Mouse (Mus musculus): Measurements from ENCODE around the gene Ugt1a10. TPM values are rescaled to one million over a fixed set of nuclear protein-coding genes. Genes with fewer than 3 reads are reported as not detected.

The Ugt1a10 gene
- polyA plus RNA-seq, 1 experiment = not detected

DNA sequence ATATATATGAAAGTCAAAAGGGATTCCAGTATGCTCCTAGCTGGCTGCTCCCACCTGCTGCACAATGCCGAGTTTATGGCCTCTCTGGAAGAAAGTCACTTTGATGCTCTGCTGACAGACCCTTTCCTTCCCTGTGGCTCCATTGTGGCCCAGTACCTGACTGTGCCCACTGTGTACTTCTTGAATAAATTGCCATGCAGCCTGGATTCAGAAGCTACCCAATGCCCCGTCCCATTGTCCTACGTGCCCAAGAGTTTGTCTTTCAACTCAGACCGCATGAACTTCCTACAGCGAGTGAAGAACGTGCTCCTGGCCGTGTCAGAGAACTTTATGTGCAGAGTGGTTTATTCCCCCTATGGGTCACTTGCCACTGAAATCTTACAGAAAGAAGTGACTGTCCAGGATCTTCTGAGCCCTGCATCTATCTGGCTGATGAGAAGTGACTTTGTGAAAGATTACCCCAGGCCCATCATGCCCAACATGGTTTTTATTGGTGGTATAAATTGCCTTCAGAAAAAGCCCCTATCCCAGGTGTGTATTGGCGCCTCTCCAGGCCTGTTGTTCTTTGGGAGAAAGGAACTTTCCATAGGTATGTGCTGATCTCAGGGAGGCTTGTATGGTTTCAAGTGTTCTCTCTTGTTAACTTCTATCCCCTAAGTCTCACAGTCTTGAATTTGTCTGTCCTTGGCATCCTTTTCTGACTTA is 157.3 kb downstream of the Ugt1a10 start:
- H3K4me3 ChIP-seq (ENCODE audit: insufficient read depth, low read length) = no peak overlapping the region
- no peaks in the 10 kb centered on the region for H3K4me1 ChIP-seq (ENCODE audit: control insufficient read depth, insufficient read depth, low read length)
- no peak for TF ChIP-seq POLR2A (IDR thresholded peaks at IDR 0.05; ENCODE audit: extremely low read depth, insufficient read depth, low read length)
- no peak for TF ChIP-seq CTCF (IDR thresholded peaks at IDR 0.05; ENCODE audit: extremely low read depth, insufficient read depth, low read length)
- H3K27ac ChIP-seq (ENCODE audit: insufficient read depth, low read length) = no peak overlapping the region

DNA sequence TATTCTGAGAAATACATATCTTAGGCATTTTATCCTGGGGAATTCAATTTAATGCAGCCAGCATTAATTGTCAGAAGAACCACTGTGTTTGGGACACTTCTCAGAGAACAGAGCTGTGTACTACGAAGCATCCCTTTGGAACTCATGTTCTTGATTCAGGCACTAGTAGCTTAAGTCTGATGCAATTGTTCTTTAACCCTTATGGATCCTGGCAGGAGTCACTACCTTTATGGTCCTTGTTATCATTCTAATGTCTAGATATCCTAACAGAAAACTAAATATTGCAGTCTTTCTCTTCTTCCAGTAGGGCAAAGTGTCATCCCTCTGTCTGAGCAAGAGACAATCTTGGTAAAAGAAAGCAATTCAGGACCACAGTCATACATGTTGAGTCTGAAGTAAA is 157.9 kb downstream of the Ugt1a10 start:
- Histone ChIP-seq H3K4me1 (ENCODE audit: control insufficient read depth, insufficient read depth, low read length) (no peaks in the 10 kb centered on the region), H3K4me3 (ENCODE audit: insufficient read depth, low read length) (no peak overlapping the region), H3K27ac (ENCODE audit: insufficient read depth, low read length) (no peak overlapping the region)
- TF ChIP-seq CTCF (IDR thresholded peaks at IDR 0.05; ENCODE audit: extremely low read depth, insufficient read depth, low read length) (no peak), POLR2A (IDR thresholded peaks at IDR 0.05; ENCODE audit: extremely low read depth, insufficient read depth, low read length) (no peak)

DNA sequence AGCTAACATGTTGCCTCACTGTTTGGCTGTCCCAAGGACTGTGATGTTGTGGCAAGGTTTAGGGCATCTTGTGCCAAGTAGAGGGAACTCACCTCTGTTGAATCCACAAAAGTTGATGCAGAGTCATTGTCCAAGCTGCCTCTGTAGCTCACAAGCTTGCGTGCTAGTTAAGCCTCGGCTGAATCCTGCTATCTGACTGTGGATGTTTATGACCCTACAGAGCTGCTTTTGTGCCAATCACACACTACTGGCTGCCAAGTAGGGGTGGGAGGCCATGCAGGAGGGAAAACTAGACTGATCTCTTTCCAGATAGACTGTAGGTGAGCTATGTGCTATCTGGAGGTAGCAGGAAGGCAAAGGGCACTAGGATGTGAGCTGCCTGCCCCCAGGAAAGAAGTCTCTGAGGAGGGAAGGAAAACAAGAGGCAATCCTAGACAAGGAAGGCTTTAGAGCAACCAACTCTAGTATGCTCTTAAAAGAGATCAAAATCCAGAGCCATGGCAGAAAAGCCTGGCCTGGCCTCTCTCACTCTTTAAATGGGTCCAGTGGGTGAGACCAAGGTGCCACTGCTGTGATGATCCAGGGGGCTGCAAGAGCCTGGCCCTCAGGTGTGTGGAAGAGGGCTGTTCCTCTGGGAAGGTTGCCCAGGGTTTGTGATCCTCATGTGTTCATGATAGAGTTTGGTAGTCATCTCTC is 158.7 kb downstream of the Ugt1a10 start:
- no peak for TF ChIP-seq POLR2A (IDR thresholded peaks at IDR 0.05; ENCODE audit: extremely low read depth, insufficient read depth, low read length)
- no peak for TF ChIP-seq CTCF (IDR thresholded peaks at IDR 0.05; ENCODE audit: extremely low read depth, insufficient read depth, low read length)
- Histone ChIP-seq H3K4me3 (ENCODE audit: insufficient read depth, low read length) (no peak overlapping the region), H3K27ac (ENCODE audit: insufficient read depth, low read length) (no peak overlapping the region), H3K4me1 (ENCODE audit: control insufficient read depth, insufficient read depth, low read length) (no peaks in the 10 kb centered on the region)

DNA sequence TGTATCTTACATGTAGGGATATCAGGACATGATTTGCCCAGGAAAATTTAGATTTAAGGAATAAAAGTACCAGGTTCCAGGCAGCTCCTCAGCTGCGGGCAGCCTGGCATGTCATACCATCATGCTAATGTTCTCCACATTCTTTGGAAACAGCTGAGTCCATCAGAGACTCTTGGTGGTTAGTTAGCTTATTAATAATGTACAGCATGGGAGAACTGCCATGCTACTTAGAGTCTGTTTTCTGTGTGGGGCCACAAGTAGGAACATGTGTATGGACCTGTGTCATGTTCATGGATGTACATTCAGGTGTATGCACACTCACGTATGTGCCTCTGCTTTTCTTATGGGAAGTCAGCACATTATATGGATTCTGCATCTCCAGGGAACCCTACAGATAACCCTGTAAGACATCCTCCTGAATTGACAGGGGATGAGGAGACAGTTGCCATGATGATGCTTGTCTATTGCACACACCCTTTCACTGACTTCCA is 159.3 kb downstream of the Ugt1a10 start:
- Histone ChIP-seq H3K4me3 (ENCODE audit: insufficient read depth, low read length) (no peak overlapping the region), H3K27ac (ENCODE audit: insufficient read depth, low read length) (no peak overlapping the region), H3K4me1 (ENCODE audit: control insufficient read depth, insufficient read depth, low read length) (no peaks in the 10 kb centered on the region)
- no peak for TF ChIP-seq CTCF (IDR thresholded peaks at IDR 0.05; ENCODE audit: extremely low read depth, insufficient read depth, low read length)
- TF ChIP-seq POLR2A (IDR thresholded peaks at IDR 0.05; ENCODE audit: extremely low read depth, insufficient read depth, low read length) = no peak

DNA sequence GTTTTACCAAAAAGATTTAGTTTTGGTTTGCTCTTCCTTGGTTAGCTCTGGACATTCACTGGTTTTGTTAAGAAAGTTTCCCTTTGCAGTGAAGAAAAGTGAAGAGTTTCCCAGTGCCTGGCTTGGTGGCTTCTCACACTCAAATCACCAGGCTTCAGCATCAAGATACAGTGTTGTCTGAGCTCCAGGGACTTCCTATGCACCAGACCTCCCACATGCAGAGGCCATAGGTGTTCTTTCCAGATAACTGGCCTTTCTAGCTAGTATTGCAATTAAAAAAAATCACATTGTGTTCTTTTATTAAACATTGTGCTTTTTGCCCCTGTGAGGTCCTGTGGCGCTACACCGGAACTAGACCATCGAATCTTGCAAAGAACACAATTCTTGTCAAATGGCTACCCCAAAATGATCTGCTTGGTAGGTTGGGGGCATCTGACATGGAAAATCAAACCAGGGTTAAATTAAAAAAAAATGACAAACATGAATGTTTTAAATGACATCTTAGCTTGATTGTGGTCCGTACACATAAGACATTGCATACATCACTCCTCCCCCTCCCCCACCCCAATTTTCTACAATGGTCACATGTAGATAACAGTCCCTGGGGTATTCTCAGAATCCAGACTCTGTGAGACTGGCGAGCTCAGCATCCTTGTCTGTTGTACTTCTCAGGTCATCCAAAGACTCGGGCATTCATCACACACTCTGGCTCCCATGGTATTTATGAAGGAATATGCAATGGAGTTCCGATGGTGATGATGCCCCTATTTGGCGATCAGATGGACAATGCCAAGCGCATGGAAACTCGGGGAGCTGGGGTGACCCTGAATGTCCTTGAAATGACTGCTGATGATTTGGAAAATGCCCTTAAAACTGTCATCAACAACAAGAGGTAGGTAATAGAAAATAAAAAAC is 160.5 kb downstream of the Ugt1a10 start:
- Histone ChIP-seq H3K4me3 (ENCODE audit: insufficient read depth, low read length) (no peak overlapping the region), H3K27ac (ENCODE audit: insufficient read depth, low read length) (no peak overlapping the region), H3K4me1 (ENCODE audit: control insufficient read depth, insufficient read depth, low read length) (no peaks in the 10 kb centered on the region)
- TF ChIP-seq CTCF (IDR thresholded peaks at IDR 0.05; ENCODE audit: extremely low read depth, insufficient read depth, low read length) = no peak
- TF ChIP-seq POLR2A (IDR thresholded peaks at IDR 0.05; ENCODE audit: extremely low read depth, insufficient read depth, low read length) = no peak

DNA sequence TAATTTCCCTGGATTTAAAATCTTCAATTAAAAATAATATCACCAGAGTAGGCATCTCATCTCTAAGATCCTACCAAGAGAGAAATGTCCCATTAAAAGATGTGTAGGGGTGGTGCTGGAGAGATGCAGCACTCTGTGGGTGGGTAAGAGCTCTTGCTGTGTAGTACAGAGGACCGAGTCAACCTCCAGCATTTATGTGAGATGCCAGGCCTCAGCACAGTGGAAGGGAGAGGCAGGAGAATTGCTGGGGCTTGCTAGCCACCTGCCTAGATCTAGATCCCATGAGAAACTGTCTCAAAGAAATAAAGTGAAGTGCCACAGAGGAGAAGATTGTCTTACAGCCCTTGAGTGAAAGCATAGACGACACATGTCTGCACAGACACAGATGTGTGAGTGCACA is 161.4 kb downstream of the Ugt1a10 start:
- H3K27ac ChIP-seq (ENCODE audit: insufficient read depth, low read length) = no peak overlapping the region
- TF ChIP-seq CTCF (IDR thresholded peaks at IDR 0.05; ENCODE audit: extremely low read depth, insufficient read depth, low read length) = no peak
- no peak for TF ChIP-seq POLR2A (IDR thresholded peaks at IDR 0.05; ENCODE audit: extremely low read depth, insufficient read depth, low read length)
- H3K4me3 ChIP-seq (ENCODE audit: insufficient read depth, low read length) = no peak overlapping the region
- no peaks in the 10 kb centered on the region for H3K4me1 ChIP-seq (ENCODE audit: control insufficient read depth, insufficient read depth, low read length)

DNA sequence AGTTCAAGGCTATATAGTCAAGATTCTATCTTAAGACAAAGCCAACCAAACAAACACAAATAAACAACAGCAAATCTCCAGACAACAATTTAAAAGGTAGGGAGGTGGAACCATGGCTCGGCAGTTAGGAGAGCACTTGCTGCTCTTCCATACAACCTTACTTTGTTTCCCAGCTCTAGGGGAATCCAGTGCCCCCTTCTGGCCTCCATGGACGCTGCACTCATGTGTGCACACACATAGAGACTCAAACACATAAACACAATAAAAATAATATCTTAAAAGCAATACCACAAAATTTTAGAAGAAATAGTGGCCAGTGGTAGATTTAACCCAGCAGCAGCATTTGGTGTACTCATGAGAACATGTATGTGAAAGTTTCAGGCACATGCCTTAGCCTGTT is 162.0 kb downstream of the Ugt1a10 start:
- H3K4me3 ChIP-seq (ENCODE audit: insufficient read depth, low read length) = no peak overlapping the region
- H3K27ac ChIP-seq (ENCODE audit: insufficient read depth, low read length) = no peak overlapping the region
- TF ChIP-seq POLR2A (IDR thresholded peaks at IDR 0.05; ENCODE audit: extremely low read depth, insufficient read depth, low read length) (no peak), CTCF (IDR thresholded peaks at IDR 0.05; ENCODE audit: extremely low read depth, insufficient read depth, low read length) (no peak)
- no peaks in the 10 kb centered on the region for H3K4me1 ChIP-seq (ENCODE audit: control insufficient read depth, insufficient read depth, low read length)

DNA sequence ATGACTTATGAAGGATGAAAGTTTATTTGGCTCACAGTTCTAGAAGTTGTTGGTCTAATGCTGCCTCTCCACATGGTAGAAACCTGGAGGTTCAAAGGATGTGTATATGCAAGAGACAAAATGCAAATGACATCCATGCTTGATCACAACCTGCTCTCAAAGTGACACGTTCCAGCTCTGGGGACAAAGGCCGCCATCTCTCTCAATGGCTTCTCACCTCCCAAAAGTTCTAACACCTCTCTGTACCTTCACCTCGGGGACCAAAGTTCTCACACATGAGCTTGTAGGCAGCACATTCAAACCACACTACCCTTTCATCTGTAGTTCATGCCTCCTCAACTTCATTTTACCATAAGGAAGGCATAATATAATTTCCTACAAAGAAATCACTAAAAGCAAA is 162.4 kb downstream of the Ugt1a10 start:
- no peak overlapping the region for H3K4me3 ChIP-seq (ENCODE audit: insufficient read depth, low read length)
- TF ChIP-seq CTCF (IDR thresholded peaks at IDR 0.05; ENCODE audit: extremely low read depth, insufficient read depth, low read length) (no peak), POLR2A (IDR thresholded peaks at IDR 0.05; ENCODE audit: extremely low read depth, insufficient read depth, low read length) (no peak)

DNA sequence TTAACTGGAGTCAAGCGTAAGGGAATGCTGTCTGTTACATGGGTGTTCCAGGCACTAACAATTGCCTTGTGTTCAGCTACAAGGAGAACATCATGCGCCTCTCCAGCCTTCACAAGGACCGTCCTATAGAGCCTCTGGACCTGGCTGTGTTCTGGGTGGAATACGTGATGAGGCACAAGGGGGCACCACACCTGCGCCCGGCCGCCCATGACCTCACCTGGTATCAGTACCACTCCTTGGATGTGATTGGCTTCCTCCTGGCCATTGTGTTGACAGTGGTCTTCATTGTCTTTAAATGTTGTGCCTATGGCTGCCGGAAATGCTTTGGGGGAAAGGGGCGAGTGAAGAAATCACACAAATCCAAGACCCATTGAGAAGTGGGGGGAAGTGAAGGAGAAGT is 162.9 kb downstream of the Ugt1a10 start:
- TF ChIP-seq POLR2A (IDR thresholded peaks at IDR 0.05; ENCODE audit: extremely low read depth, insufficient read depth, low read length) (no peak), CTCF (IDR thresholded peaks at IDR 0.05; ENCODE audit: extremely low read depth, insufficient read depth, low read length) (no peak)
- Histone ChIP-seq H3K4me1 (ENCODE audit: control insufficient read depth, insufficient read depth, low read length) (no peaks in the 10 kb centered on the region), H3K4me3 (ENCODE audit: insufficient read depth, low read length) (no peak overlapping the region), H3K27ac (ENCODE audit: insufficient read depth, low read length) (no peak overlapping the region)

More for the DNA sequence above, 162.4 kb downstream of the Ugt1a10 start:
- Histone ChIP-seq H3K4me1 (ENCODE audit: control insufficient read depth, insufficient read depth, low read length) (no peaks in the 10 kb centered on the region), H3K27ac (ENCODE audit: insufficient read depth, low read length) (no peak overlapping the region)
